Mouse (Mus musculus) adrenal gland, postnatal 4 days (tissue): ENCODE results near the gene Nme4. TPM values are rescaled to one million over a fixed set of nuclear protein-coding genes. Genes with fewer than 3 reads are reported as not detected.

Source experiments
- DNase-seq, 2 experiments: peaks; one replicate each; pipeline ENCODE4 v3.0.0; 2021 to 2022; ENCODE audit warnings: low spot score in 2 of 2, mixed read lengths in 2 of 2
- total RNA-seq, 2 experiments: library from RNA; stranded (reverse); gene quantifications; 2 replicates each; pipeline ENCODE4 v1.2.3; 2021

Gene Nme4
- total RNA-seq, 2 experiments from 2014 or later = 13.4 to 14.7 TPM

DNA sequence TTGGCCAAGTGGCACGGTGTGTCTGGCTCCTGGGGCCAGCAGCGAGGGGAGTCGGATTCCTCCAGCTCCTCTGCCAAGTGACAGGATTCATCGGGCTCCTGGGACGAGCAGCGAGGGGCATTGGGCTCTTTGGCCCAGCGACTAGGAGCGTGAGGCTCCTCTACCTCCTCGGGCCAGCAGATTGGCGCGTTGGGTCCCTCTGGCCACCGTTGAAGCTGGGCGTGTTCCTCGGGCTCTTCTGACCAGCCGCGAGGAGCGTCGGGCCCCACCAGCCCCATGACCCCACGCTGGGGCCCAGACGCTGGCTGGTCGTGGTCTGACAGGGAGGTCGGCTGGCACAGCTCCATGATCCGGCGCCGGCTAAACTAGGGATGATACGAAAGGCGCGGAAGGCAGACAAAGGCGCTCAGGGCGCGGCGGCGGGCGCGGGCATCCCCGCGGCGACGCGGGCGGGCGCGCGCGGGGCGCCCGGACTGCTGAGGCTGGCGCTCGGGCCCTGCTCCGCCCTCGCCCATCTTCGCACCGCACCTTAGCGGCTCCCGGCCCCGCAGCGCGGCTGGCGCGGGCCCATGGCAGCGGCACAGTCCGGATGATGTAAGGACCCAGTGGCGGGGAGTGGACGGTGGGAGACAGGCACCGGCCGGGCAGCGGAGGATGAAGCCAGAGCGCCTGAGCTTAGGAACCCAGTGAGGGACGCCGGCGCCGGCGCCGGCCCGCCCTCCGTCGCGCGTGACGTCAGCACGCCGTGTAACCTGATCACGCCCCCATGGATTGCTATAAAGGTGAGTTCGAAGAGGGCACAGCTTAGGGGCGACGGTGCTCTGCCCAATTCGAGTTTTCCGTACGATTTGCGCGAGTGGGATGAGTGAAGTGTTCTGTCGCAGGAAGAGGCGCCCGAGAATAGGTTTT is 26.3 kb downstream of the Nme4 start, which contains the start of gene Rab11fip3:
Gene Rab11fip3 (minus strand): TSS at position 725 of the 909 bp plus-strand sequence.
- DNase-seq = peak in 1 of 2 experiments; percentile 71

DNA sequence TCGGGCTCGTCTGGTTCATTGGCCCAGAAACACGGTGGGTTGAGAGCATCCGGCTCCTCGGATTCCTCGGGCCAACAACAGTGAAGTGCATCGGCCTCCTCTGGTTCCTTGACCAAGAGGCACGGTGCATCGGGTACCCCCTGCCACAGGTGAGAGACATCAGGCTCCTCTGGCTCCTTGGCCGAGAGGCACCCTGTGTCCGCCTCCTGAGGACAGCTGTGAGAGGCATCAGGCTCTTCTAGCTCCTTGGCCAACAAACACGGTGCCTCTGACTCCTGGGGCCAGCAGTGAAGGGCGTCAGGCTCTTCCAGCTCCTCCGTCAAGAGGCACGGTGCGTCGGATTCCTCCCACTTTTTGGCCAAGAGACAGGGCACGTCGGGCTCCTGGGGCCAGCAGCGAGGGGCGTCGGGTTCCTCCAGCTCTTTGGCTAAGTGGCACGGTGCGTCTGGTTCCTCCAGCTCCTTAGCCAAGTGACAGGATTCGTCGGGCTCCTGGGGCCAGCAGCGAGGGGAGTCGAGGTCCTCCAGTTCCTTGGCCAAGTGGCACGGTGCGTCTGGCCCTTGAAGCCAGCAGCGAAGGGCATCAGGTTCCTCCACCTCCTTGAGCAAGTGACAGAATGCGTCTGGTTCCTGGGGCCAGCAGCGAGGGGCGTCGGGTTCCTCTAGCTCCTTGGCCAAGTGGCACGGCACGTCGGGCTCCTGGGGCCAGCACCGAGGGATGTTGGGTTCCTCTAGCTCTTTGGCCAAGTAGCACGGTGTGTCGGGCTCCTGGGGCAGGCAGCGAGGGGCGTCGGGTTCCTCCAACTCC is 27.2 kb downstream of the Nme4 start:
- no peak for DNase-seq

DNA sequence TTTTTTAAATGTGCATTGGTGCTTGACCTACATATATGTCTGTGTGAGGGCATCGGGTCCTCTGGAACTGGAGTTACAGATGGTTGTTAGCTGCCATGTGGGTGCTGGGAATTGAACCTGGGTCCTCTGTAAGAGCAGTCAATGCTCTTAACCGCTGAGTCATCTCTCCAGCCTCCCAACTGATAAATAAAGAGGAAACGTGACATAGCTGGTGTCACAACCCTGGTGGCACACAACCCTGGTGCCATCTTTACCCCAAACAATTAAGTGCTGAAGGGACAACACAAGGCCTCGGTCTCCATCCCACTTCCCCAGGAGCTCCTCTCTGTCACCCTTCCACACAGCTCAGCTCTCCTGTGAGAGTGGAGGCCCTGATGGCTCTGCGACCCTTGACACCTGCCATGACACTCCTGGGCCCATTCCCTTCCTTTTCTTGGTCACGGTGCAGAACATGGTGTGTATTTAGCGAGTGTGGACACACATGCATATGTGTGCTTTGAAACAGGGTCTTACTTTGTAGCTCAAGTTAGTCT is 28.8 kb downstream of the Nme4 start:
- no peak for DNase-seq

DNA sequence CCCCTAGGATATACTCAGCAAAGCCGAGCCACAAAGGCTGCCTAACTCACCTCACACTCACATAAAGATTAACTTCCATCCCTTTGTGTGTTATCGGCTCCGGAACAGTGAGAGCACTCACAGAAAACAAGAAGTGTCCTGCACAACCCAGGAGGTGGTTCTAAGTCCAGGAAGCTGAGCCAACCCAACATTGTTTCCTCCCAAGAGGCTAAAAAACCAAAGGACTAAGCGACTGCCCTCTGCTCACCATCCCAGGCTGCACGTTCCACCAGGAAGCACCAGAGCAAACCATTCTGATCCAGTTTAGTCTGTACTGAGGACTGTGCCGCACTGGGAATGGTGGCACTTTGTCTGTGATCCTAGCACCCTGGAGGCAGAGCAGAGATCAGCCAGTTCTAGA is 30.5 kb downstream of the Nme4 start:
- DNase-seq = no peak

DNA sequence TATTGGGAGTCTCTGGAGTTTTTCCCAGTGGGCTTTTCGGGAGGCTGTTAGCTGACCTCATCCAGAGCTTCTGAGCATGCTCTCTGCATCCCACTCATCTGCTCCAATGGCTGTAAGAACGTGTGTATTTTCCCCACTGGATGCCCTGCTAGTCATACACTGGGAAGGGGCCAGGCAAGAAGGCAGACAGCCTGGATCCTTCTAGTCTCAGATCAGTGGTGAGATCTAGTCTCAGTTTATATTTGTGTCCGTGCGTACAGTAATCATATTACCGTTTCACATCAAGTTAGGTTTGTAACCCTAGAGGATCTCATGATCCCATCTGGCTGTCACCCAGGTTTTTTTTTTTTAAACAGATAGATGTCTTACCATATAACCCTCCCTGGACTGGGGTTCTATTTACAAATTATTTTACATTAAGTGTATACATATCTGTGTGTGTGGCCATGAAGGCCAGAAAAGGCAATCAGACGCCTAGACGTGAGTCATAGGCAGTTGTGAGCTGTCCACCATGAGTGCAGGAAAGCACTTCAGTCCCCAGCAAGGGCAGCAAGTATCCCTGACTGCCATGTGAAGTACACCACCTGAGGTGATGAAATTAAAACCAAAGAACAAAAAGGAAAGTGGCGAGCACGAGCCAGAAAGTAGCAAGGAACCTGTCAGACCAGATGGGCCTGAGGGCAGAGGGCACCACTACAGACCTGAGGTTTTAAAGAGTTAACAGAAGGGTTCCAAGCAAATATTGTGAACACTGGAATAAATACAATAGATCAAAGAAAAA is 37.4 kb downstream of the Nme4 start:
- no peak for DNase-seq

DNA sequence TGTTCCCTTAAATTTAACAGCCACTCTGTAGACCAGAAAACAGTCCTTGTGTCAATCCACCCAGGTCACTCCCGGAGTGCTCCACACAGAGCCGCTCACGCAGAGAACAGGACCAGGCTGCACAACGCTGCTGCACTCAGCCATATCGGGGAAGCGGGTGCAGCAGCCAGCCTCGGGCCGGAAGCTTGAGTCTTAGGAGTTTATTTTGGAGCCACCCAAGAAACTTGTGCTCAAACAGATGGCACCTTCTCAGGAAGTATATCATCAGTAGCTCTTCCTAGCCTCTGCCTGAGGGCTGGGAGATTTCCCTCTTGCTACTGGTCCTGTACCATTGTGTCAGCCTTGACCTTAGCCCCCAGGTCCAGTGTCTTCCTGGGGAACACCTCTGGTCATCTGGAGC is 38.1 kb downstream of the Nme4 start:
- DNase-seq = no peak

DNA sequence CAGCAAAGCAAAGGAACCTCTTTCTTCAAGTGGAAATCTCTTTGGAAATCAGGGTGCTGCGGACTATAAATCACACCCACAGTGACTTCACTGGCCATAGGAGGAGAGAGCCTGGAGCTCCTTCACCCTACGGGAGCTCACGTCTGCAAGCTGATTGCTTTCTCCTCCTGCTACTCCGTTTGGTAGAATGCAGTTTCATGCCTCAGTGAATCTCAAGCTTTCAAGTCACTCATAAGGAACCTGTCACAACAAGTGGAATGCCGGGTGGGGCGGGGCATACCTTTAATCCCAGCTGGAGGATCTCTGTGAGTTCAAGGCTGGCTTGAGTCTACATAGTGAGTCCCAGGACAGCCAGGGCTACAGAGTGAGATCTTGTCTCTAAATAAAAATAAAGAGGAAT is 40.2 kb downstream of the Nme4 start:
- DNase-seq = no peak

DNA sequence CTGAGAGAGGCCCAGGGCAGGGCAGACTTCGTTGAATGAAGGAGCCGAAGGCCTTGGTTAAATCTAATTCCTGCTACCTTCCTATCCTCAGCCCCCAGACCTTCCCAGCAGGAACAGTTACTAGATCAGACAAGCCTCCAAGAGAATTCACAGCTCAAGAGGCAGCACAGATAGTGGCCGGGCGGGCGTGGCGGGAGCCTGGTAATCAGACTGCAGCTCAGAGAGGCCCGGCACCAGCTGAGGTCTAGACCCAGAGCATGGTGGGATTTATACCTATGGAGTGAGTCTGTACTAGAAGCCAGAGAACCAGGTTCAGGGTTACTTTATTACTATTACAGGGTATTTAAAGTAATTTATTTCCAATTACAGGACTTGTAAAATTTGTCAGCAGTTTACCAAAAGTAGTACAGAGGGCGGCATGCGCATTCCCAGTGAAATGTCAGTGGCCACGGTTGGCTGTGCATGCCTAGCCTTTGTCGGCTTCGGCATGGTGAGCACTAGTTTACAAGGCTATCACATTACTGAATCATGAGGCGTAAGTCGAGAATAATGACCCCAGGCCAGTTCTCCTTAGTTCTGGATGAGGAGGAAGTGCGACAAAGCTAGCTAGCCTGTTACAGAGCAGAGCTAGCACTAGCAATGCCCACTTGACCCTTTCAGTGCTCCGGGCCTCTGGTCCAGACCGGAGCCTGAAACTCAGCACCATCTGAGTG is 41.1 kb downstream of the Nme4 start:
- no peak for DNase-seq

DNA sequence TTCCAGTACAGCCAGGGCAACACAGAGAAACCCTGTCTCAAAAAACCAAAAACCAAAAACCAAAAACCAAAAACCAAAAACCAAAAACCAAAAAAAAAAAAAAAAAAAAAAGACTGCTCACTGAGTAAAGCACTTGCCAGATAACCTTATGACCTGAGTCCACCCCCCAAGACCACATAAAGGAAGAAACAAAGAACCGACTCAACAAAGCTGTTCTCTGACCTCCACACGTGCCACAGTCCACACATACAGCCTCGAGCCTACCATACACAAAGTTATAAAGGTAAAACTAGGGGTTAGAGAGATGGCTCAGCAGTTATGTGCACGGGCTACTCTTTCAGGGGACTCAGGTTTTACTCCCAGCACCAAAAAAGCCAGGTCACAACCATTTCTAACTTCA is 42.7 kb downstream of the Nme4 start:
- DNase-seq = no peak

DNA sequence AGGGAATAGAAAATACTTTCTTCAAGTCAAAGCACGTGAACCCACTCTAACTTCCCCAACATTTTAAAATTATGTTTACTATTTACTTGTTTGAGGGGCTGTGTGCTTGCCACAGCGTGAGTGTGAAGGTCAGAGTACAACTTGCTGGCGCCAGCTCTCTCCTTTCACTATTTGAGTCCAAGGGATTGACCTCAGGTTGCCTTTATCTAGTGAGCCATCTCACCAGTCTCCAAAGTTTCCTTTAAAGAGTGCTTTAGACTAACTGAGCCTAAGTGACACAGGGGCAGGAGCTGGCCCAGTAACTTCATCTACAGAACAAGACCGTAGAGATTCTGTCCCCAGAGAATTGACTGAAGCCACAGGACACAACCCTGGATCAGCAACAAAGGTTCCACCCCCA is 43.3 kb downstream of the Nme4 start:
- DNase-seq = no peak

DNA sequence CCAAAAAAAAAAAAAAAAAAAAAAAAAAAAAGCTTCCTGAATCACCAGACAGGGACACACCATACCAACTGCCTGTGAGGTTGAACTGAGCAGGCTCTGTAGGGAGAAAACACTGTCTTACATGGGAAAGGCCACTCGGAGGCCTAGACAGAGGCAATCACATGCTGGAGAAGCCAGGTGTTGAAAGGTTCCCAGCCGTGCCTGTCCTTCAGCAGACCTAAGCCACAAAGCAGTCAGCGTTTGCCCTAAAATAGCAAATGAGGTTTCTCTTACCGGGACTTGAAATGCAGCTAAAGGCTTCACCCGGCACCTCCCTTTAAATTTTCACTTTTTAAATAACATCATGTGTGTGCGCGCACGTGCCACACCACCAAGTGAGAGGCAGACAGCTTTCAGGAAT is 47.3 kb downstream of the Nme4 start:
- no peak for DNase-seq

DNA sequence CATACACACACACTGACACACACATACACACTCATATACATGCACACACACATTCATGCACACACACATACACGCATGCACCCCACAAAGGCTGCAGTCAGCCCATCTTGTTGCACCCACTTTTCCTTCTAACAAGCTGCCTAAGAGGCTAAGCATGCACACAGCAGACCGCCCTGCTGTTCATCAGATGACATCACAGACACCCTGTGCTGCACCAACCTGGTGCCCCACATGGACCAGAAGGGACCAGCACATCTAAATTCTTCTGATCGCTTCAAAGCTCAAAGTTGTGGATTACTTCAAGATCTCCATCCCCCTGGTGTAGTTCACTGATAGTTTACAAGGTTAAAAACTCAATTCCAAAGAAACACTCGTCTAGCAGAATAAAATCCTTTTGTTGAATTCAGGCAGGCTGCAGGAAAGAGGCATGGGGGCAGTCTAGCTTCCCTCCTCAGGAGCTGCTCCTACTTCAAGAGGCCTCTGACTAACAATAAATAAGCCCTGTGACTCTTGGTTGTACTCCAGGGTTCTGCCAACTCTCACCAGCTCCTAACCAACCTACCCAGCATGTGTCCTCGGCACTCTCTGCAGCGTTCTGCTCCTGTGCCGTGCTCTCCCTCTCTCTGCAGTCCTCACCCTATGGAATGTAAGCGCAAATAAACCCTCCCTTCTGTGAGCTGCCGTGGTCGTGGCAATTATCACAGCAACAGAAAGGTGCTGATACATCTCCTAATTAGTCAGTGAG is 49.0 kb downstream of the Nme4 start:
- no peak for DNase-seq

DNA sequence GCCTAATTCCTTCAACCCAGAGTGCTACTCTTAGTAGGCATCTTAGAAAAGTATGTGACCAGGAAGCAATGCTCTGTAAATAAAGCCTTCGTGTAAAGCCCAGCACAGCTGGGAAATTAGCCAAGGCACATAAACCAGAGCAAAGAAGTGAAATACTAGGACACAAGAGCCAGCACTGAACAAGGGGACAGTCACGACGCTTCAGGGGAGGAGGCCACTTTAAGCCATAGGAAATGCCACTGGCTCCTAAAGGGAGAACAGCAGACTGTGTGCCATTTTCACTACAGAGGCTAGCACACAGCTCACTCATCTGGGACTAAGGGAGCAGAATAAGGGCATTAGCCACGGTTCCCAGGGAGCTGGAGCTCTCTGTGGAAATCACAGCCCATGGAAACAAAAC is 50.1 kb downstream of the Nme4 start:
- DNase-seq = no peak

DNA sequence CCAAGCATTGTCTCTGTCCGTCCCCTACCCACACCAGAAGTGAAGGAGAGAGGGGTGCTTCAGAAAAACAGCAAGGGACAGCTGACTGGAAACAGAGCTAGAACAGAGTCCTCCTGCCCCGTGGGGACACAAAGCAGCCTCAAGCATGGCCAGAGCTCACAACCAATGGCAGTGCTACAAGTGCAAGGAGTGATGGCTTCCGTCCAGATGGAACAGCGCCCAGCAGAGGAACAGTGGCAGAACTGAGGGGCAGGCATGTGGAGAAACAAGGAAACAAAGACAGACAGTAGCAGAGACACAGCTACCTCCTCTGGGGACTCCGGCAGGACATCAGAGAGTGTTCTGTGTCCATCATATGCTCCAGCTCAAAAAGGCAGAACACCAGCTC is 52.2 kb downstream of the Nme4 start:
- DNase-seq = peak; percentile 20 to 28

DNA sequence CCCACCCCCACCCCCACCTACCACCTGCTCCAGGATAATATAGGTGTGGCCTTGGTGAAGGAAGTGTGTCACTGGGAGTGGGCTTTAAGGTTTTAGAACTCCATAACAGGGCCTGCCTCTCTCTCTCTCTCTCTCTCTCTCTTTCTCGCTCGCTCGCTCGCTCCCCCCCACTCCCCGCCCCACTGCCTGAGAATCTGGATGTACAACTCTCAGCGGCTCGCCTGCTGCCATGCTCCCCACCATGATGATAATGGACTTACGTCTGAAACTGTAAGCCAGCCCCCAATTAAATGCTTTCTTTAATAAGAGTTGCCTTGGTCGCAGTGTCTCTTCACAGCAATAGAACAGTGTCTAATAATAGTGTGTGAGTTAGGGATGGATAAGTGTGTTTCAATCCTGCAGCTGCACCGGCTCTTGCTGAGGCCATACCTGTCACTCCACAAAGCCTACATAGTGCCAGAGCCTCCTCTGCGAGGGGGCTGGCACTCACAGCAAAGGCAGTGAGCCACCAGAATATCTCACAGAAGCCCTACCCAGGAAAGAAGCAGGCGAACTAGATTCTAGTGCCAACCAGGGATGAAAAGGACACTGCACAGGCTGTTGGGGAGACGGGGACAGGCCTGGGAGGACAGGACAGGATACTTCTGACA is 52.7 kb downstream of the Nme4 start:
- no peak for DNase-seq
